Mouse (Mus musculus) heart, postnatal 10 days (tissue): ENCODE results near the gene 1700018G05Rik. TPM values are rescaled to one million over a fixed set of nuclear protein-coding genes. Genes with fewer than 3 reads are reported as not detected.
A peak's percentile ranks its signal among the peaks of the same experiment; 100 is the strongest.
"Not testable (repeated sequence)": the region's sequence is repeated elsewhere in the genome, so short reads cannot be mapped to it uniquely, and the experiment has no call there.

Experiments
- DNase-seq, 2 experiments: peaks; one replicate each; pipeline ENCODE4 v3.0.0; 2021
- intact Hi-C: fragments of 180-260 bp; cut with DNase I; formaldehyde crosslinking; loops from one replicate; pipeline ENCODE4 v1.15.1; 2025
- total RNA-seq, 2 experiments: library from RNA; stranded (reverse); gene quantifications; 2 replicates each; pipeline ENCODE4 v1.2.3; 2021

Gene 1700018G05Rik
- total RNA-seq = not detected

GRCm38 (mm10) chrX:102928072-102928471 lies at the start of gene 1700018G05Rik:
1700018G05Rik (plus strand) TSS chrX:102928372.
- intact Hi-C loops = loop anchor here (2.0 kb wide), 1 partner anchor 241 kb away; the partner anchor contains the start of gene Gm3880
- DNase-seq = not testable (repeated sequence)

GRCm38 (mm10) chrX:102908587-102908986 lies 19.6 kb upstream of the 1700018G05Rik start, which contains the start of the genes Dmrtc1a and 1700011M02Rik:
Dmrtc1a (minus strand) TSS chrX:102908687.
1700011M02Rik (plus strand) TSS chrX:102908905.
- DNase-seq, intact Hi-C loops: not testable (repeated sequence)

GRCm38 (mm10) chrX:102914823-102915222 lies 13.3 kb upstream of the 1700018G05Rik start:
- not testable (repeated sequence) for DNase-seq

GRCm38 (mm10) chrX:102926707-102927106 lies 1.5 kb upstream of the 1700018G05Rik start:
- peak; percentile 16 to 35 for DNase-seq
- intact Hi-C loops = not testable (repeated sequence)

More at GRCm38 (mm10) chrX:102914823-102915222, 13.3 kb upstream of the 1700018G05Rik start:
- intact Hi-C loops = not testable (repeated sequence)

GRCm38 (mm10) chrX:102932992-102933570 lies 4.9 kb downstream of the 1700018G05Rik start:
- DNase-seq = no peak
- intact Hi-C loops = no loop called here

GRCm38 (mm10) chrX:102933571-102934394 lies 5.6 kb downstream of the 1700018G05Rik start:
- DNase-seq = peak; percentile 15 to 47
- intact Hi-C loops = no loop called here

GRCm38 (mm10) chrX:102934395-102934764 lies 6.2 kb downstream of the 1700018G05Rik start:
- intact Hi-C loops = no loop called here
- DNase-seq = no peak

- peak; percentile 6 to 32 for DNase-seq
Measured at GRCm38 (mm10) chrX:102936743-102937142, 8.6 kb downstream of the 1700018G05Rik start.

GRCm38 (mm10) chrX:102950136-102950535 lies 22.0 kb downstream of the 1700018G05Rik start:
- DNase-seq, intact Hi-C loops: not testable (repeated sequence)

More at GRCm38 (mm10) chrX:102936743-102937142, 8.6 kb downstream of the 1700018G05Rik start:
- intact Hi-C loops = no loop called here

GRCm38 (mm10) chrX:102958917-102959316 lies 30.7 kb downstream of the 1700018G05Rik start:
- DNase-seq = peak; percentile 8 to 37
- intact Hi-C loops = loop anchor here (5.0 kb wide), 1 partner anchor 483 kb away; no protein-coding TSS in a partner anchor

- DNase-seq = no peak
- intact Hi-C loops = no loop called here
Measured at GRCm38 (mm10) chrX:102960581-102960980, 32.4 kb downstream of the 1700018G05Rik start.

Other genes with a start within 250 kb of the 1700018G05Rik start
- gene Gm3880, start 241.4 kb upstream of the 1700018G05Rik start, total RNA-seq = not detected
- gene Gm9112, start 220.7 kb upstream of the 1700018G05Rik start, total RNA-seq = not detected
- not detected for gene Dmrtc1b, start 220.5 kb upstream of the 1700018G05Rik start, total RNA-seq
- not detected for gene Dmrtc1c1, start 125.4 kb upstream of the 1700018G05Rik start, total RNA-seq
- gene Dmrtc1c2, start 73.8 kb upstream of the 1700018G05Rik start, total RNA-seq = not detected
- gene 1700031F05Rik, start 60.4 kb upstream of the 1700018G05Rik start, total RNA-seq = not detected
- under 1 TPM in 1 of 2 experiments, not detected in 1; 0.34 TPM for gene Dmrtc1a, start 19.7 kb upstream of the 1700018G05Rik start, total RNA-seq
- not detected for gene 1700011M02Rik, start 19.5 kb upstream of the 1700018G05Rik start, total RNA-seq